ENCODE assay signal across 9 mouse cellular contexts in genomic region chr3:144362472-144362871, GRCm38 (mm10).
DNase-seq lines count a peak whose midpoint lies in the region; ATAC-seq and TF ChIP-seq lines count a peak whose summit lies in the region.
"Had no signal": no experiment of that assay in that cellular context is flagged by ENCODE, and none has a peak within 500 bp of the region (broad histone marks: within the 10 kb centered on the region; RNA-seq: fewer than 3 reads in every experiment).

No protein-coding gene starts in this region.

- no peak overlapping the region for H3K27ac ChIP-seq in midbrain, postnatal 0 days (ENCODE audit: low read depth, low read length)
- no peak overlapping the region for H3K27ac ChIP-seq in midbrain, embryonic 16.5 days (ENCODE audit: low read length)
- no peak overlapping the region for H3K27ac ChIP-seq in forebrain, embryonic 10.5 days
- H3K27ac ChIP-seq: neural tube, embryonic 12.5 days had no signal

- H3K9me3 ChIP-seq in midbrain, postnatal 0 days (ENCODE audit: low read length), result no peaks in the 10 kb centered on the region
- H3K9me3 ChIP-seq in midbrain, embryonic 16.5 days (replicated peaks; ENCODE audit: control insufficient read depth, low read length, poor library complexity, severe bottlenecking), result no peaks in the 10 kb centered on the region
- peaks cover 6% of the 10 kb centered on the region; the same call in 1 of the 2 replicates for H3K9me3 ChIP-seq in forebrain, embryonic 10.5 days
- H3K9me3 ChIP-seq: neural tube, embryonic 12.5 days had no signal

- H3K9ac ChIP-seq in midbrain, postnatal 0 days (replicated peaks; ENCODE audit: low read length, poor library complexity, severe bottlenecking), result no peak overlapping the region
- H3K9ac ChIP-seq in midbrain, embryonic 16.5 days (ENCODE audit: low read depth, low read length), result no peak overlapping the region
- H3K9ac ChIP-seq: neural tube, embryonic 12.5 days had no signal

- ATAC-seq in midbrain, postnatal 0 days (ENCODE audit: low FRiP score), result no peak
- no peak for ATAC-seq in midbrain, embryonic 16.5 days
- peak; percentile 59 for ATAC-seq in common myeloid progenitor, adult 5-6 weeks (replicated peaks; ENCODE audit: low read depth, poor library complexity, severe bottlenecking)

- H3K36me3 ChIP-seq in midbrain, postnatal 0 days (ENCODE audit: insufficient read depth, low read length), result no peaks in the 10 kb centered on the region
- no peaks in the 10 kb centered on the region for H3K36me3 ChIP-seq in midbrain, embryonic 16.5 days (ENCODE audit: control insufficient read depth, insufficient read depth, low read length)
- no peaks in the 10 kb centered on the region for H3K36me3 ChIP-seq in forebrain, embryonic 10.5 days (replicated peaks)
- H3K36me3 ChIP-seq: neural tube, embryonic 12.5 days had no signal

- peak; percentile 38 for DNase-seq in embryo, embryonic 10 days (ENCODE audit: low spot score)
- no peak for DNase-seq in embryo, embryonic 9.5 days (ENCODE audit: extremely low spot score)
- no peak for DNase-seq in midbrain, postnatal 0 days (ENCODE audit: low spot score)
- DNase-seq in lung, postnatal 25 days (ENCODE audit: low spot score), result peak; percentile 54
- peak; percentile 54 to 59 for DNase-seq in thymus, postnatal 36 days
- no peak for DNase-seq in forebrain, embryonic 10.5 days (ENCODE audit: extremely low spot score, low spot score)

- TF ChIP-seq CTCF in midbrain, postnatal 0 days (IDR thresholded peaks at IDR 0.05), result peak; percentile 35; the same call in 1 of the 2 replicates

- H3K4me3 ChIP-seq in midbrain, postnatal 0 days (ENCODE audit: low read depth, low read length), result no peak overlapping the region
- H3K4me3 ChIP-seq in midbrain, embryonic 16.5 days (ENCODE audit: low read depth, low read length), result no peak overlapping the region
- H3K4me3 ChIP-seq in forebrain, embryonic 10.5 days, result no peak overlapping the region
- H3K4me3 ChIP-seq: neural tube, embryonic 12.5 days had no signal

- H3K27me3 ChIP-seq in midbrain, postnatal 0 days (ENCODE audit: insufficient read depth, low read length), result no peaks in the 10 kb centered on the region; the same call in 1 of the 2 replicates
- no peaks in the 10 kb centered on the region for H3K27me3 ChIP-seq in midbrain, embryonic 16.5 days (ENCODE audit: control insufficient read depth, insufficient read depth, low read depth, low read length)
- H3K27me3 ChIP-seq in forebrain, embryonic 10.5 days (ENCODE audit: poor library complexity, severe bottlenecking), result peaks cover 15% of the 10 kb centered on the region; the same call in 1 of the 2 replicates

- 59% methylated on average over 10 of the region's 10 CpGs for WGBS in midbrain, postnatal 0 days
- WGBS in midbrain, embryonic 16.5 days, result 64% methylated on average over 10 of the region's 10 CpGs
- 57% methylated on average over 10 of the region's 10 CpGs for WGBS in forebrain, embryonic 10.5 days

- H3K4me1 ChIP-seq in midbrain, postnatal 0 days (ENCODE audit: insufficient read depth, low read length), result no peaks in the 10 kb centered on the region
- no peaks in the 10 kb centered on the region for H3K4me1 ChIP-seq in midbrain, embryonic 16.5 days (ENCODE audit: control insufficient read depth, insufficient read depth, low read length)
- H3K4me1 ChIP-seq in forebrain, embryonic 10.5 days, result peaks cover 35% of the 10 kb centered on the region
- H3K4me1 ChIP-seq: neural tube, embryonic 12.5 days had no signal

- H3K4me2 ChIP-seq in midbrain, postnatal 0 days (ENCODE audit: low read depth, low read length, poor library complexity, severe bottlenecking), result no peak overlapping the region
- H3K4me2 ChIP-seq in midbrain, embryonic 16.5 days (ENCODE audit: low read length), result no peak overlapping the region
- H3K4me2 ChIP-seq: neural tube, embryonic 12.5 days had no signal

Comparison
In these comparisons a context has a peak if more than half of its experiments do, and no peak if none do; other contexts are left out.
1. DNase-seq: peak in embryo, embryonic 10 days (single experiment), lung, postnatal 25 days (single experiment) and thymus, postnatal 36 days (2 of 2); none in embryo, embryonic 9.5 days (single experiment), midbrain, postnatal 0 days (single experiment) and forebrain, embryonic 10.5 days (single experiment).